Mouse (Mus musculus) intestine, embryonic 15.5 days (tissue): ENCODE measurements around the gene Dyrk1a. TPM values are rescaled to one million over a fixed set of nuclear protein-coding genes. Genes with fewer than 3 reads are reported as not detected.
A peak's percentile ranks its signal among the peaks of the same experiment; 100 is the strongest.

Experiments
- ATAC-seq: fragments of 200-750 bp; cut with Nextera tagmentation; 2 replicates; pipeline ENCODE4 v1.8.0; 2017; ENCODE audit warnings: moderate TSS enrichment, moderate library complexity
- H3K27ac ChIP-seq: fragments of 300-500 bp; sonication (generic); 2 replicates; pipeline ENCODE4 v1.5.1; 2015; ENCODE audit warnings: mild to moderate bottlenecking, inconsistent platforms
- H3K27me3 ChIP-seq: fragments of 300-500 bp; sonication (generic); replicated peaks from 2 replicates; pipeline ENCODE4 v1.6.1; 2015; ENCODE audit warnings: inconsistent platforms
- H3K36me3 ChIP-seq: fragments of 300-500 bp; sonication (generic); 2 replicates; pipeline ENCODE4 v1.6.1; 2015; ENCODE audit warnings: inconsistent platforms
- H3K4me1 ChIP-seq: fragments of 300-500 bp; sonication (generic); replicated peaks from 2 replicates; pipeline ENCODE4 v1.6.1; 2015; ENCODE audit warnings: inconsistent platforms
- H3K4me2 ChIP-seq: fragments of 300-500 bp; sonication (generic); replicated peaks from 2 replicates; pipeline ENCODE4 v1.6.1; 2015; ENCODE audit warnings: mild to moderate bottlenecking, inconsistent platforms
- H3K4me3 ChIP-seq: fragments of 300-500 bp; sonication (generic); replicated peaks from 2 replicates; pipeline ENCODE4 v1.5.1; 2015; ENCODE audit warnings: inconsistent platforms
- H3K9ac ChIP-seq: fragments of 300-500 bp; sonication (generic); 2 replicates; pipeline ENCODE4 v1.6.1; 2015; ENCODE audit warnings: inconsistent platforms
- H3K9me3 ChIP-seq: fragments of 300-500 bp; sonication (generic); 2 replicates; pipeline ENCODE4 v1.6.1; 2016; ENCODE audit warnings: inconsistent platforms
- WGBS: fragments of 180-500 bp; shearing (Covaris S2); methylation state at CpG from one replicate; pipeline ENCODE4 v1.1.7; 2015; 5-methylcytosine and 5-hydroxymethylcytosine counted together
- polyA plus RNA-seq: library from polyadenylated mRNA; unstranded; fragments of >200 nt; fragmentation: Nextera tagmentation; extraction: Ambion mirVana; gene quantifications from 2 replicates; pipeline ENCODE4 v1.2.1, GENCODE M21; 2015

The Dyrk1a gene
- polyA plus RNA-seq, 1 experiment from 2014 or later, result 8.1 TPM

GRCm38 (mm10) chr16:94625639-94626038 is 55.8 kb downstream of the Dyrk1a start:
- ATAC-seq, result no peak
- Histone ChIP-seq H3K4me2 (no peak overlapping the region), H3K27ac (no peak overlapping the region), H3K4me1 (peaks cover 21% of the 10 kb centered on the region), H3K9ac (no peak overlapping the region), H3K9me3 (no peaks in the 10 kb centered on the region), H3K36me3 (no peaks in the 10 kb centered on the region), H3K27me3 (no peaks in the 10 kb centered on the region), H3K4me3 (no peak overlapping the region)
- 88% methylated on average over 7 of the region's 7 CpGs for WGBS

GRCm38 (mm10) chr16:94627736-94628135 is 57.9 kb downstream of the Dyrk1a start:
- H3K27me3 ChIP-seq, result no peaks in the 10 kb centered on the region
- H3K9ac ChIP-seq, result no peak overlapping the region
- no peaks in the 10 kb centered on the region for H3K9me3 ChIP-seq
- H3K4me1 ChIP-seq, result peaks cover 24% of the 10 kb centered on the region
- no peak overlapping the region for H3K4me3 ChIP-seq
- H3K4me2 ChIP-seq, result no peak overlapping the region
- WGBS, result 54% methylated on average over 5 of the region's 5 CpGs
- H3K27ac ChIP-seq, result 0 out of 2 replicates have a peak overlapping the region, but pooled peaks have one; percentile 13
- H3K36me3 ChIP-seq, result no peaks in the 10 kb centered on the region
- ATAC-seq, result no peak

DNA sequence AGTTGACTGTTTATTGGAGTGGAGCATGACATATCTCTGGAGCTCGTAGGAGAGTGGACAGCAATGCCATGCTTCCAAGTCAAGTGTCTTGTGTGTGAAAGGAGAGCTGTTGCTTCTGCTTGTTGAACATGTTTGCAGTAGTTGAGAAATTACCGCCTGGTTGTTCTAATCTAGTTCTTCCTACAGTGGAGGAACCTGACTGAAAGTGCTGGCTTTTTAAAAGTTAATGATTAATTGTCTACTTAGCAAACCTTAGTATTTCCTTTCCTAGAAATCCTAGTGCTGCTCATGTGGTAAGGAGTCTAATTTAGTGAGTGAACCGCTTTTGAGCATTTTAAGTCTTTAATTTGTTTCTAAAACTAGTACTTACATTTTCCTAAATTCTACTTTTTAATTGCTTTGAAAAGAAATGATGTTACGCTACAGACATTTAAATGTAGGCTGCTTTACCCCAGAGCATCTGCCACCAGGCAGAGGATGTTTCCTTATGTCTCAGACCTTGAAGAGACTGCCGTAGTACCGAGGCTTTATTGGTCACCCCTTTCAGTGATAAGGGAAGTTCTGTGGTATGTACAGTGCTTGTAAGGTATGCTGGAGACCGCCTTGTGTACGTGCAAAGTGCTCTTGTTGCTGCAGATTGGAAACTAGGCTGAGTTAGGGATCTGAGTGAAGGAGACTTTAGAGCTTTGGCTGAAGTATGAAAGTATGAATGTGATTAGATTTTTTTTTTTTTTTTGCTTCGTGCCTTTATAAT is 59.3 kb downstream of the Dyrk1a start:
- H3K9me3 ChIP-seq, result no peaks in the 10 kb centered on the region
- peak overlapping the region; percentile 47 for H3K4me2 ChIP-seq
- ATAC-seq, result peak; percentile 55
- no peaks in the 10 kb centered on the region for H3K36me3 ChIP-seq
- H3K4me1 ChIP-seq, result peaks cover 22% of the 10 kb centered on the region
- H3K27ac ChIP-seq, result peak overlapping the region; percentile 66
- H3K4me3 ChIP-seq, result no peak overlapping the region
- WGBS, result 55% methylated on average over 9 of the region's 9 CpGs
- H3K9ac ChIP-seq, result 0 out of 2 replicates have a peak overlapping the region, but pooled peaks have one; percentile 8
- no peaks in the 10 kb centered on the region for H3K27me3 ChIP-seq

- Histone ChIP-seq H3K27ac (peak overlapping the region; percentile 65), H3K4me2 (peak overlapping the region; percentile 12; the same call in 1 of the 2 replicates), H3K9me3 (no peaks in the 10 kb centered on the region), H3K36me3 (no peaks in the 10 kb centered on the region), H3K4me3 (no peak overlapping the region), H3K9ac (no peak overlapping the region), H3K27me3 (no peaks in the 10 kb centered on the region), H3K4me1 (peaks cover 17% of the 10 kb centered on the region)
- ATAC-seq, result peak; percentile 70
- WGBS, result 19% methylated on average over 5 of the region's 5 CpGs
Measured at GRCm38 (mm10) chr16:94631984-94632383, 62.2 kb downstream of the Dyrk1a start.

GRCm38 (mm10) chr16:94632424-94632963 is 62.7 kb downstream of the Dyrk1a start:
- Histone ChIP-seq H3K36me3 (no peaks in the 10 kb centered on the region), H3K4me3 (no peak overlapping the region), H3K9ac (no peak overlapping the region), H3K9me3 (no peaks in the 10 kb centered on the region), H3K27me3 (no peaks in the 10 kb centered on the region), H3K27ac (peak overlapping the region; percentile 65), H3K4me2 (peak overlapping the region; percentile 18; the same call in 1 of the 2 replicates), H3K4me1 (peaks cover 17% of the 10 kb centered on the region)
- 56% methylated on average over 6 of the region's 6 CpGs for whole genome bisulfite sequencing
- ATAC-seq, result peak; percentile 61

GRCm38 (mm10) chr16:94633012-94633411 is 63.2 kb downstream of the Dyrk1a start:
- Histone ChIP-seq H3K4me1 (peaks cover 16% of the 10 kb centered on the region), H3K4me2 (peak overlapping the region; percentile 18; the same call in 1 of the 2 replicates), H3K36me3 (no peaks in the 10 kb centered on the region), H3K9me3 (no peaks in the 10 kb centered on the region), H3K4me3 (no peak overlapping the region), H3K9ac (no peak overlapping the region), H3K27me3 (no peaks in the 10 kb centered on the region), H3K27ac (peak overlapping the region; percentile 65)
- WGBS, result 47% methylated on average over 6 of the region's 6 CpGs
- ATAC-seq, result peak; percentile 85

DNA sequence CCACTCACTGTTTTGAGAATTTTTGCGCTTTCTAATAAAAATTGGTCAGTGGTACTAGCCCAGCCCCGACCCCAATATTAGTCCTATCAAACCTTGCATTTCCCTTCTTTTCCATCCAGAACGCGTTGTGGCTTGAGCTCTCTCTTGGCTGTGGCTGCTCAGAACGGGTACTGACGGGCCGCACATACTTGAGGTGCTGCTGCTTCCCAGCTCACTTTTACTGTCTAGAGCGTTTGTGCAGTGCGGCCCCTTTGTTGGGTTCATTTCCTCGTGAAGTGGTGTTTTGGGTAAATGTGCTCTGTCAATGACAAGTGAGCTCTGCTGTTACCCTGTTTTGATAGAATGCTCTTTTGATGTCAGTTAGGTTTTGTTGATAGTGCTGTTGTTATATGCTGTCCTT is 67.6 kb downstream of the Dyrk1a start:
- Histone ChIP-seq H3K4me3 (no peak overlapping the region), H3K9ac (no peak overlapping the region), H3K36me3 (0 out of 2 replicates have a peak, but pooled peaks cover 4% of the 10 kb centered on the region), H3K27ac (no peak overlapping the region), H3K27me3 (no peaks in the 10 kb centered on the region), H3K4me1 (peaks cover 8% of the 10 kb centered on the region), H3K4me2 (no peak overlapping the region), H3K9me3 (no peaks in the 10 kb centered on the region)
- WGBS, result 70% methylated on average over 10 of the region's 10 CpGs
- ATAC-seq, result no peak

DNA sequence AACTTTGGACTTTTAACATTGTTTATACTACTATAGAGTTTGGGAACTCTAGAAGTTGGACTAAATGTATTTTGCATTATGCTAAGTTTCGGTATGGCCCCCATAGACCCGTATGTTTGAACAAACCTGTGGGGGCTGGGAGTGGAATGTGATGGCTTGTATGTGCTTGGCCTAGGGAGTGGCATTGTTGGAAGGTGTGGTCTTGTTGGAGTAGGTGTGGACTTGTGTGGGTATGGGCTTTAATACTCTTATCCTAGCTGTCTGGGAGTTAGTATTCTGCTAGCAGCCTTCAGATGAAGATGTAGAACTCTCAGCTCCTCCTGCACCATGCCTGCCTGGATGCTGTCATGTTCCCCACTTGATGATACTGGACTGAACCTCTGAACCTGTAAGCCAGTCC is 72.0 kb downstream of the Dyrk1a start:
- Histone ChIP-seq H3K4me2 (no peak overlapping the region), H3K9me3 (no peaks in the 10 kb centered on the region), H3K27me3 (no peaks in the 10 kb centered on the region), H3K36me3 (0 out of 2 replicates have a peak, but pooled peaks cover 4% of the 10 kb centered on the region), H3K9ac (no peak overlapping the region), H3K27ac (no peak overlapping the region), H3K4me3 (no peak overlapping the region), H3K4me1 (peaks cover 7% of the 10 kb centered on the region; the same call in 1 of the 2 replicates)
- 96% methylated on average over 2 of the region's 2 CpGs for WGBS
- ATAC-seq, result no peak

- 64% methylated on average over 5 of the region's 5 CpGs for WGBS
- Histone ChIP-seq H3K4me3 (no peak overlapping the region), H3K36me3 (no peaks in the 10 kb centered on the region), H3K9me3 (no peaks in the 10 kb centered on the region), H3K9ac (no peak overlapping the region), H3K4me2 (no peak overlapping the region), H3K27me3 (no peaks in the 10 kb centered on the region), H3K4me1 (peaks cover 9% of the 10 kb centered on the region; the same call in 1 of the 2 replicates), H3K27ac (no peak overlapping the region)
- no peak for ATAC-seq
Measured at GRCm38 (mm10) chr16:94647153-94647552, 77.3 kb downstream of the Dyrk1a start.

- no peak overlapping the region for H3K4me2 ChIP-seq
- H3K4me1 ChIP-seq, result peaks cover 9% of the 10 kb centered on the region; the same call in 1 of the 2 replicates
- WGBS, result 87% methylated on average over 2 of the region's 2 CpGs
- no peaks in the 10 kb centered on the region for H3K36me3 ChIP-seq
- no peak overlapping the region for H3K9ac ChIP-seq
- no peak overlapping the region for H3K27ac ChIP-seq
- H3K9me3 ChIP-seq, result no peaks in the 10 kb centered on the region
- H3K4me3 ChIP-seq, result no peak overlapping the region
- no peak for ATAC-seq
- H3K27me3 ChIP-seq, result no peaks in the 10 kb centered on the region
Measured at GRCm38 (mm10) chr16:94647925-94648324, 78.1 kb downstream of the Dyrk1a start.

GRCm38 (mm10) chr16:94649861-94650260 is 80.1 kb downstream of the Dyrk1a start:
- Histone ChIP-seq H3K4me2 (no peak overlapping the region), H3K36me3 (no peaks in the 10 kb centered on the region), H3K4me3 (no peak overlapping the region), H3K27me3 (no peaks in the 10 kb centered on the region), H3K9me3 (no peaks in the 10 kb centered on the region), H3K4me1 (peaks cover 6% of the 10 kb centered on the region; the same call in 1 of the 2 replicates), H3K9ac (no peak overlapping the region), H3K27ac (no peak overlapping the region)
- ATAC-seq, result no peak
- 64% methylated on average over 3 of the region's 3 CpGs for WGBS

DNA sequence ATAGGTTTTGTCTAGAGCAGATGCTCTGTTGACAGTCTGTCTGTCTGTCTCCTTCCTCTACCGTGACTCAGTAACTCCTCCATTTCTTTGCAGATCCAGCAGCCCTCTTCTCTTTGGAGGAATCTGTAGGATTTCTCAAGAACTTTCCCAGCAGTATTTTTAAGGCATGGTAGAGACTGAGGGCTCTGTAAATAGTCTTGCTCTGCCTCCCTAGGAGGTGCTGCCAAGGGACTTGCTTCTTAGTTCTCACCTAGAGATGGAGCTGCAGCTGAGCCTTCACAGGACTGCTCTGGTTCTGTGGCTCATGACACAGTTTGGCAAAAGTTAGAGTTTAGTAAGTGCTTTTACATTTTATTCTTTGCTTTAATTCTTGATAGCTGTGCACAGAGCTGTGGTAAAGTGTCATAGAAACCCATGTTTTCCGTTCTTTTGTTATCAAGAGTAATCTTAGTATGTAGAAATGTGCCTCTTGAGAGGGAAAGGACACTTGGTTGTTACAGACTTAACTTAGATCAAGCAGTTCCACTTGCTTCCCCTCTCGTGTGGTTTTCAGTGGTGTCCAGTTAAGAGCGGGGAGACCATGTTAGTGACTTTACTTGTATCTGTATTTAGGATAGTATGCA is 82.4 kb downstream of the Dyrk1a start:
- no peak overlapping the region for H3K4me3 ChIP-seq

More for the DNA sequence above, 82.4 kb downstream of the Dyrk1a start:
- no peak for ATAC-seq
- Histone ChIP-seq H3K9ac (no peak overlapping the region), H3K36me3 (no peaks in the 10 kb centered on the region), H3K4me2 (no peak overlapping the region), H3K27me3 (no peaks in the 10 kb centered on the region), H3K4me1 (peaks cover 8% of the 10 kb centered on the region; the same call in 1 of the 2 replicates), H3K27ac (no peak overlapping the region), H3K9me3 (no peaks in the 10 kb centered on the region)
- WGBS, result 61% methylated on average over 4 of the region's 4 CpGs
